Mouse (Mus musculus) liver, embryonic 13.5 days (tissue): ENCODE measurements around the gene Lpin1. TPM values are rescaled to one million over a fixed set of nuclear protein-coding genes. Genes with fewer than 3 reads are reported as not detected.

Experiments
- ATAC-seq: fragments of 200-750 bp; cut with Nextera tagmentation; 2 replicates; pipeline ENCODE4 v1.8.0; 2017; ENCODE audit warnings: low read depth, mild to moderate bottlenecking, moderate number of reproducible peaks, moderate library complexity
- DNase-seq: peaks from one replicate; pipeline ENCODE4 v3.0.0; 2022
- H3K27ac ChIP-seq: fragments of 300-500 bp; sonication (generic); 2 replicates; pipeline ENCODE4 v1.5.1; 2015; ENCODE audit warnings: moderate library complexity, mild to moderate bottlenecking, inconsistent platforms
- H3K27me3 ChIP-seq: fragments of 300-500 bp; sonication (generic); 2 replicates; pipeline ENCODE4 v1.6.1; 2015; ENCODE audit warnings: mild to moderate bottlenecking, inconsistent platforms
- H3K36me3 ChIP-seq: fragments of 300-500 bp; sonication (generic); 2 replicates; pipeline ENCODE4 v1.6.1; 2015; ENCODE audit warnings: mild to moderate bottlenecking, inconsistent platforms
- H3K4me1 ChIP-seq: fragments of 300-500 bp; sonication (generic); replicated peaks from 2 replicates; pipeline ENCODE4 v1.6.1; 2015; ENCODE audit warnings: inconsistent platforms
- H3K4me2 ChIP-seq: fragments of 300-500 bp; sonication (generic); 2 replicates; pipeline ENCODE4 v1.6.1; 2015; ENCODE audit warnings: inconsistent platforms, mild to moderate bottlenecking, moderate library complexity
- H3K4me3 ChIP-seq: fragments of 300-500 bp; sonication (generic); replicated peaks from 2 replicates; pipeline ENCODE4 v1.5.1; 2015; ENCODE audit warnings: mild to moderate bottlenecking, inconsistent platforms
- H3K9ac ChIP-seq: fragments of 300-500 bp; sonication (generic); 2 replicates; pipeline ENCODE4 v1.6.1; 2015; ENCODE audit warnings: mild to moderate bottlenecking, inconsistent platforms
- H3K9me3 ChIP-seq: fragments of 300-500 bp; sonication (generic); replicated peaks from 2 replicates; pipeline ENCODE4 v1.6.1; 2016; ENCODE audit warnings: inconsistent platforms
- WGBS: fragments of 180-500 bp; shearing (Covaris S2); methylation state at CpG from one replicate; pipeline ENCODE4 v1.1.7; 2015; ENCODE audit not compliant: insufficient replicate concordance; 5-methylcytosine and 5-hydroxymethylcytosine counted together
- polyA plus RNA-seq: library from polyadenylated mRNA; unstranded; fragments of >200 nt; fragmentation: Nextera tagmentation; extraction: Ambion mirVana; gene quantifications from 2 replicates; pipeline ENCODE4 v1.2.1, GENCODE M21; 2015

Gene Lpin1
- polyA plus RNA-seq, 1 experiment from 2014 or later, result 5.3 TPM

DNA sequence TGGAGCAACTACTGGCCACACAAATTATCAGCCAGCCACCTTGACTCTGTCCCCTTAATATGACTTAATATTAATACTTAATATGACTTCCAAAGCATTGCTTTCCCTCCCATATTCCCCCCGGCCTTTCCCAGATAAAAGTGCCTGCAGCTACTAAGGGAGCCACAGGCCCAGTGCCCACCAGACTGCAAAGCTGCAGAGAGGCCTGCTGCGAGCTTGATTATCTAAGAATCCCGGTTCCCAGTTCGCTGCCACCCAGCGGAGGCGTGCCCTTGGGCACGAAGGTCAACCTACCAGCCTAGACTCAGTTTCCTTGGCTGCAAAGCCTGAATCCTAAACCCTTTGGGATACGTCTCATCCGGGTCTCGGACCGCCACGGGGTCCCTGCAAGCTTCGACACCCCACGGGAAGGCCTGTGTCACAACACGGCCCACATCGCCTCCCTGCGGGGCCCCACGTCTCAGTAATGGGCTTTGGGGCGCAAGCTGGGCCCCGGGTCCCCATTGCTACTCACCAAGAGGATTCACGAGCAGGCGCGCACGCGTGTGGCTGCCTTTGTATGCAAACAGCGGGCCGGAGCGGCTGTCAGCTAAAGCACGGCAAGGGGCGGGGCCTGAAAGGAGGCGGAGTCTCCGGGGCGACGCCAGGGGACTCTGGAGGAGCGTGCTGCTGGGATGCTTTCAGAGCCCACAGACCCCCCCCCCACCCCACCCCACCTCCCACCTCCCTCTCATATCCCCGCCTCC lies 21.4 kb downstream of the Lpin1 start:
- Histone ChIP-seq H3K4me2 (peak overlapping the region; percentile 96), H3K27ac (peak overlapping the region; percentile 88), H3K4me3 (peak overlapping the region; percentile 76), H3K4me1 (peaks cover 78% of the 10 kb centered on the region), H3K36me3 (no peaks in the 10 kb centered on the region), H3K9me3 (no peaks in the 10 kb centered on the region), H3K9ac (peak overlapping the region; percentile 80), H3K27me3 (0 out of 2 replicates have a peak, but pooled peaks cover 4% of the 10 kb centered on the region)
- under 1% methylated on average over 33 of the region's 36 CpGs for WGBS
- DNase-seq (peak; percentile 82), ATAC-seq (peak; percentile 64)

DNA sequence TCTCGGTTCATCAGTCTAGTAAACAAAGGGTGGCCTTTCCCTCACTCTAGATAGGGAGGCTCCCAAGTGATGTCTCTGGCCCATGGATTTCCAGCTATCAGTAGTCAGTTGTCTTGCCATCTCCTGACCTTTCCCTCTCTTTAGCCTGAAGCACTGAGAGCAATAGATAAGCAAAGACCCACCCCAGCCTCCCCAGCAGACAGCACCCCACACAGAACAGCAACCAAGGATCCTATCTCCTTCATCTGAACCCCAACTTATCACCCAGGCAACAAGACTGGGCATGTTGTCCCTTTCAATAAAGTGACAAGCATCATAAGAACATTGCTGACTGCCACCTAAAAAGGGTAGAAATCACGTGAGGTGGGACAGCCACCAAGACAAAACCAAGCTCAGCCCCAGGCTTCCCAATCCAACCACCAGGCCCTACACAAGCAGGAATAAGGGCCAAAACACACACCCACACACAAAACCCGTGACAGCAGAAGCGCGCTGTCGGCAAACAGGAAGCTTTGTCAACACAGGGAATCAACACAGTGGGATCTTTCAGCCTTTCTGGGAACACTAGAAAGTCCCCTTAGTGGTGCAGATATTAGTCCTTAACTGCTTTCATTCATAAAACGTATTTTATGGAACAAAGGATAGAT lies 22.2 kb downstream of the Lpin1 start:
- H3K9ac ChIP-seq, result peak overlapping the region; percentile 80
- peaks cover 87% of the 10 kb centered on the region for H3K4me1 ChIP-seq
- peak overlapping the region; percentile 76 for H3K4me3 ChIP-seq
- DNase-seq (no peak), ATAC-seq (peak; percentile 78)
- no peaks in the 10 kb centered on the region for H3K36me3 ChIP-seq
- WGBS, result 17% methylated on average over 7 of the region's 7 CpGs
- no peaks in the 10 kb centered on the region for H3K9me3 ChIP-seq
- peak overlapping the region; percentile 96 for H3K4me2 ChIP-seq
- H3K27me3 ChIP-seq, result 0 out of 2 replicates have a peak, but pooled peaks cover 4% of the 10 kb centered on the region
- peak overlapping the region; percentile 88 for H3K27ac ChIP-seq

DNA sequence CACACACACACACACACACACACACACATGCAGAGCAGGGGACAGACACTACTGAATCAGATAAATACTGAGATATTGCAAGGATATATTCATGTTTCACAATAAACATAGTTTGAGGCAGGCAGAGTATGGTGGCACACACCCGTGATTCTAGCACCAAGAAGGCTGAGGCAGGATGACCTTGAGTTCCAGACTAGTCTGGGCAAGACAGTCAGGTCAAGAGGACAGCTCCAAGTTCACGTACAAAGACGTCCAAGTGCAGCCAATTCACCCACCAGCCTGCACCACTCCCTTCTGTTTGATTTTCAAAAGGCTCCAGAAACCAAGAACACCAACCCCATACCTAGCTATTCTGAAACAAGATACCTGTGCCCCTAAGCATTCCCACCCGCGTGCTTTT lies 23.0 kb downstream of the Lpin1 start:
- no peaks in the 10 kb centered on the region for H3K9me3 ChIP-seq
- H3K4me2 ChIP-seq, result peak overlapping the region; percentile 96
- ATAC-seq, result no peak
- peaks cover 94% of the 10 kb centered on the region for H3K4me1 ChIP-seq
- peak overlapping the region; percentile 80; the same call in 1 of the 2 replicates for H3K9ac ChIP-seq
- DNase-seq, result no peak
- peak overlapping the region; percentile 88 for H3K27ac ChIP-seq
- 71% methylated on average over 5 of the region's 5 CpGs for WGBS
- H3K27me3 ChIP-seq, result 0 out of 2 replicates have a peak, but pooled peaks cover 4% of the 10 kb centered on the region
- peak overlapping the region; percentile 76 for H3K4me3 ChIP-seq
- no peaks in the 10 kb centered on the region for H3K36me3 ChIP-seq

DNA sequence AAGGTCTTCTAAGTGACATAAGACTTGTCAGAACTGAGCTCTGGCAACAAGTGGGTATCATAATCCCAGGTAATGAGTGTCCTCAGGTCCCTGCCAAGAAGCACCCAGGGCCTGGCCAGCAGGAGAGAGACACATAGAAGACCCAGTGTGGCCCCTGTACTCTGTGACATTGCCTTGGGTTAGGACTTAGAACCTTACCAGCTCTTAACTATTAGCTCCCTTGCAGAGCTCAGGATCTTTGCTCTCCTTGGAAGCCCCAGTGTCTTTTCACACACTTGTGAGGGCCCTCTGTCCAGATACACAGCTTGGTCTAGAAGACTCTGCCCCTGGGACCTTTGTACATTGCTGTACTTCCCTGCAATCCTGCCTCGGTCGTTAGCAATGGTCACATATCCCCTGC lies 23.7 kb downstream of the Lpin1 start:
- no peaks in the 10 kb centered on the region for H3K36me3 ChIP-seq
- H3K9me3 ChIP-seq, result no peaks in the 10 kb centered on the region
- 75% methylated on average over 2 of the region's 2 CpGs for WGBS
- H3K4me3 ChIP-seq, result no peak overlapping the region
- H3K4me1 ChIP-seq, result peaks cover 97% of the 10 kb centered on the region
- H3K27ac ChIP-seq, result no peak overlapping the region
- ATAC-seq, result no peak
- H3K4me2 ChIP-seq, result peak overlapping the region; percentile 96; the same call in 1 of the 2 replicates
- no peak for DNase-seq
- no peaks in the 10 kb centered on the region for H3K27me3 ChIP-seq
- no peak overlapping the region for H3K9ac ChIP-seq

DNA sequence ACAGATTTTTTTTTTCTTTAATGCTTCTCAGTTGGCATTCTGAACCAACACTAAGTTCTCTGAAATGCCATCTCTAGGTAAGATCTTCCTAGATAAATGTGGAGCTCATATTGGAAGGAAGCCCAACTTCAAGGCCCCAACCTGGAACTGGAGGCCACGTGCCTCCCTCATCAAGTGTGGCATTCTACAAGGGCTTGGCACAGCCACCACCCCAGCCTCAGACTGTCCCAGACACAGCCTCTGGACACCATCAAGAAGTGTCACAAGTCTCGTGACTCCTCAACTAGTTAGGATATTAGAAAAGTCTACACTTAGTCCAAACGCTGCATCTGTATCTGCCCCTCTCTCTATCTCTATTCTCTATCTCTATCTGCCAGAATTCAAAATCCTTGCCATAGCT lies 25.8 kb downstream of the Lpin1 start:
- Histone ChIP-seq H3K4me3 (no peak overlapping the region), H3K9ac (no peak overlapping the region), H3K4me2 (no peak overlapping the region), H3K4me1 (peaks cover 97% of the 10 kb centered on the region), H3K9me3 (no peaks in the 10 kb centered on the region), H3K27ac (no peak overlapping the region), H3K36me3 (peaks cover 9% of the 10 kb centered on the region; the same call in 1 of the 2 replicates), H3K27me3 (no peaks in the 10 kb centered on the region)
- DNase-seq, result no peak
- no peak for ATAC-seq
- WGBS, result 63% methylated on average over 3 of the region's 3 CpGs

DNA sequence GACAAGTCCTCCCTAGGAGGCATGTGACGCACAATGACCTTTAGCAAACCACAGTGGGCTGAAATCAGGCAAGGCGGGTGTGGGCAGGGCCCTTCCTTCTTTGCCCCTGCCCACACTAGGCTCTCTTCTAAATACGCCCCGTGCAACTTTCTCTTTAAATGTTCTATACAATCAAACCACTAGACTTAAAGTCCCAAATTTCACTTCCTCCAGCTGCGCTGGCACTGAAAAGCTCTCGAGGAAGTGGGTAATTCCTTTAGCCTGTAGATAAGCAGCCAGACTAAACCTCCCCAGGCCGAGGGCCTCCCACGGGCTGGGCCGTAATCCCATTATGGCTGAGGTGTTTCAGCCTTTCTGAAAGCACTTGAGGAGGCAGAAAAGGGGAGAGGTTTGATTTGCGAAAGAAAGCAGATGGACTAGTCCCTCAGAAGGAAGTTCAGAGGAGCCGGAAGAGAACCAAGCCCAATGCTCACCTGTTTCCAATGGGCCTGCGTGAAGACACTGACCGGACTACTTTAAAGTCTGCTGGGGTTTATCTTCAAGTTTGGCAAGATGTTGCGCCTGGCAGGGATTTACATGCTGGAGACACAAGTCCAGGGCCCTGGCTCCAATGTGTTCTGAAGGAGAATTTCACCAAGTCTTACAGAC lies 26.6 kb downstream of the Lpin1 start:
- Histone ChIP-seq H3K4me2 (peak overlapping the region; percentile 34), H3K36me3 (peaks cover 17% of the 10 kb centered on the region; the same call in 1 of the 2 replicates), H3K9ac (0 out of 2 replicates have a peak overlapping the region, but pooled peaks have one; percentile 1), H3K4me1 (peaks cover 98% of the 10 kb centered on the region), H3K27ac (peak overlapping the region; percentile 9; the same call in 1 of the 2 replicates), H3K27me3 (no peaks in the 10 kb centered on the region), H3K9me3 (no peaks in the 10 kb centered on the region), H3K4me3 (no peak overlapping the region)
- 19% methylated on average over 14 of the region's 14 CpGs for WGBS
- ATAC-seq (no peak), DNase-seq (no peak)

DNA sequence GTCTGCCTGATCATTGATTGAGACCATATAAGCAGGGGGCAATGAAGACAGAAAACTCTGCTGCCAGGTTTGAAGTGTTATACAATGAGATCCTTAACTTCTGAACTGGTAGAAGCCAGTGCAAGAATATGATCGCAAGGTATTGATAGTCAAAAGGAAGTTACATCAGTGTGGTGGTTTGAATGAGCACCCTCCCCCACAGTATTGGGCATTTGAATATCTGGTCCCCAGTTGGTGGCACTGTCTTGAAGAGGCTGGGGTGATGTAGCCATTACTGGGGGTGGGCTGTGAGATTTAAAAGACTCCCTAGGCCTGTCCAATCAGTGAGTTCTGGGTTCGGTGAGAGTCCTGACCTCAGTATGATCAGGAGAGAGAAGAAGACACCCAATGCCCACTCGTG lies 27.5 kb downstream of the Lpin1 start:
- no peak for ATAC-seq
- H3K4me1 ChIP-seq, result peaks cover 98% of the 10 kb centered on the region
- H3K27me3 ChIP-seq, result no peaks in the 10 kb centered on the region
- DNase-seq, result no peak
- H3K4me2 ChIP-seq, result no peak overlapping the region
- no peaks in the 10 kb centered on the region for H3K9me3 ChIP-seq
- H3K27ac ChIP-seq, result no peak overlapping the region
- 55% methylated on average over 3 of the region's 3 CpGs for WGBS
- H3K36me3 ChIP-seq, result peaks cover 17% of the 10 kb centered on the region; the same call in 1 of the 2 replicates
- H3K9ac ChIP-seq, result no peak overlapping the region
- H3K4me3 ChIP-seq, result no peak overlapping the region

DNA sequence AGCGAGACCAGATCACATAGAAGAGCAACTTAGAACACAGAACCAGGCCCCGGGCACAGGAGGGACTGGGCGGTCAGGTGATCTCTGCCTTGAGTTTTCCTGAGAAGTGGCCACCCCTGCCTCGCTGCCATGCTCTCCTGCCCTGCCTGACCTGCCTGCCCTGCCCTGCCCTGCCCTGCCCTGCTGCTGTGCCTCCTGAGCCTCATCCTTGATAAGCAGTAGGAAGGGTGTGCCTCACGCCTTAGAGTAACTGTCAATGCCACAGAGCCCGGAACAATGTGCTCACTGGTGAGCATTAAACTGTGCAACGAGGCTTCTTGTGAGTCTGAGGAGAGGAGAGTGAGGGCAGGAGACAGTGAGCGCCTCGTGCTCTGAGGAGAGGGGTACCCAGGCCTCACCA lies 30.5 kb downstream of the Lpin1 start:
- no peaks in the 10 kb centered on the region for H3K9me3 ChIP-seq
- H3K9ac ChIP-seq, result peak overlapping the region; percentile 49
- H3K4me2 ChIP-seq, result peak overlapping the region; percentile 58
- H3K27ac ChIP-seq, result peak overlapping the region; percentile 83
- H3K4me3 ChIP-seq, result no peak overlapping the region; the same call in 1 of the 2 replicates
- H3K36me3 ChIP-seq, result peaks cover 39% of the 10 kb centered on the region
- ATAC-seq (peak; percentile 96), DNase-seq (no peak)
- peaks cover 84% of the 10 kb centered on the region for H3K4me1 ChIP-seq
- 28% methylated on average over 9 of the region's 9 CpGs for WGBS
- H3K27me3 ChIP-seq, result no peaks in the 10 kb centered on the region

DNA sequence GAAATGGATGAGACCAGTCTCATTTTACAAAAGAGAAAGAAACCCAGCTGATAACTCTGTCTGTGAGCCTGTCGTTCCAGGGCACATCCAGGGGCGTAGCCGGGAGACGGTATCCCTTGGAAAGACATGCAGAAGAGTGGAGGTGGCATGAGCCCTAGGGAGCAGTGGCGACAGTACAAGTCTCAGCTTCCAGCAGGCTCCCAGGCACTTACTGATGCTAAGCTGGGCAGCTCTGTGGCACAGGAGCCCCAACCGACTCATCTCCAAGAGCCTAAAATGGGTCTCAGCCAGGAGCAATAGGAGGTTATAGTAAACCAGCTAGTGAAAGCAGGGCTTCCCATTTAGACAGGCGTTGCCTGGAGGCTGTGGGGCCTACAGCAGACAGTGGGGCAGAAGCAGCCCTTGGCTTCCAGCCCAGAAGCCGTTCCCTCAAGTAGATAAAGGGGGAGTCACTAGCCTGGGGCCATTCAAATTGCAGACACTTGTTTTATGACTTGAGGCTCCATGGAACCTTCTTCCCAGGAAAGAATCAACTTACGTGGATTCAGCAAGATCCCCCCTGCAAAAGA lies 33.0 kb downstream of the Lpin1 start:
- Histone ChIP-seq H3K9ac (peak overlapping the region; percentile 50), H3K4me2 (peak overlapping the region; percentile 39)

DNA sequence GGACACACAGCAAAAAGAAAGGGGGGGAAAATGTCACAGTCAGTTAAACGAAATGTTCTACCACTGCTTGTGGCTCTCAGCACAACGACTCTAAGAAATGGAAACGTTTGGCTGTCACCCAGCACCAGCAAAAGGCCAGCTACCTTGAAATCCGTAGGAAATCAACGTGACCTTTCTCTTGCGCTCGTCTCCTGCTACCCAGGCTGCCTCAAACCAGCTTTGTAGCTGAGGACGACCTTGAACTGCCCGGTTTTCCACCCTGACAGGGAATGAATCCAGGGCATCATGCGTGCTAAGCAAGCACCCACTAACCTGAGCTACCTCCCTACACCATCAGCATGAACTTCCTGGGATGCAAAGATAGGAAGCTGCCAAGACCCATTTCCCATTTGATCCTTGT lies 39.5 kb downstream of the Lpin1 start:
- H3K4me1 ChIP-seq, result no peaks in the 10 kb centered on the region
- peaks cover 57% of the 10 kb centered on the region for H3K36me3 ChIP-seq
- H3K4me3 ChIP-seq, result no peak overlapping the region
- DNase-seq (no peak), ATAC-seq (no peak)
- no peak overlapping the region for H3K4me2 ChIP-seq
- H3K27ac ChIP-seq, result no peak overlapping the region
- no peaks in the 10 kb centered on the region for H3K27me3 ChIP-seq
- 84% methylated on average over 10 of the region's 10 CpGs for WGBS
- H3K9ac ChIP-seq, result no peak overlapping the region
- no peaks in the 10 kb centered on the region for H3K9me3 ChIP-seq

More for the DNA sequence above, 33.0 kb downstream of the Lpin1 start:
- no peaks in the 10 kb centered on the region for H3K27me3 ChIP-seq
- 65% methylated on average over 9 of the region's 9 CpGs for WGBS
- H3K4me1 ChIP-seq, result peaks cover 59% of the 10 kb centered on the region
- H3K9me3 ChIP-seq, result no peaks in the 10 kb centered on the region
- peaks cover 60% of the 10 kb centered on the region for H3K36me3 ChIP-seq
- peak overlapping the region; percentile 56 for H3K27ac ChIP-seq
- DNase-seq (no peak), ATAC-seq (peak; percentile 67)
- H3K4me3 ChIP-seq, result no peak overlapping the region
